Mouse (Mus musculus): ENCODE data around the gene Trhr2. TPM values are rescaled to one million over a fixed set of nuclear protein-coding genes. Genes with fewer than 3 reads are reported as not detected.
A peak's percentile ranks its signal among the peaks of the same experiment; 100 is the strongest.

Gene Trhr2
- not detected in 2 replicates for polyA plus RNA-seq (2015; fragmentation: Nextera tagmentation; extraction: Ambion mirVana)

DNA sequence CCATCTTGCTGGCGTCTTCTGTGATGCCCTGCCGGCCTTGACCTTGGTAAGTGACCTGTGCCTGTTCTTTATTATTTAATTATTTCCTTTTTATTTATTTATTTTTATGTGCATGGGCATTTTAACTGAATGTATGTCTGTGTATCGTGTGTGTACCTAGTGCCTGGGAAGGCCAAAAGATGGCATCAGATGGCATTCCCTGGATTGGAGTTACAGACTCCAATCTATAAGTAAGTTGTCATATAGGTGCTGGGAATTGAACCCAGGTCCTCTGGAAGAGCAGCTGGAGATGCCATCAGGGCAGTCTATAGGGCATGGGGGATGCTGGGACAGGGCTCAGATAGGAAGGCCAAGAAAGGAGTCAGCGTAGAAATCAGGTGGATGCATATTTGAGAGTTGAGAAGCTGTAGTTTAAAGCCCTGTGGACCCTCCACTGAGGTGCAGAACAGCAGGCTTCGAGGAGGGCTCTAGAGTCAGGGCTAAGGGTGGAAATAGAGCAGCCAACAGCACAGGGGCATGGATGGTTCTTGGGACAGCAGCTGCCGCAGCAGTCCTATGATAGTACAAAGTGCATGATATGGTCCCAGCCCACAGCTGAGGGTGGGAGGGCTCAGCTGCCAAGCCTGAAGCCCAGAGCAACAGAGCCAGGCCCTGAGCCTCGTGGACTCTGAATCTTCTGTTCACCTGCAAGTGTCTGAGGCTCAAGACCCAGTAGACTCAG, at the start of gene Trhr2:
Gene Trhr2, minus strand, starts transcription at position 51 of the 721 bp plus-strand sequence.
- peak; percentile 70; the same call in 1 of the 2 replicates for ATAC-seq
- no peak within 1 kb of the TSS for H3K27ac ChIP-seq (ENCODE audit: low read length)
- H3K9me3 ChIP-seq (ENCODE audit: control insufficient read depth, low read length): no peaks in the 10 kb centered on the region
- no peak within 1 kb of the TSS for H3K9ac ChIP-seq (ENCODE audit: low read depth, low read length)
- WGBS: 71% methylated on average over 7 of the region's 7 CpGs
- H3K27me3 ChIP-seq (replicated peaks; ENCODE audit: control insufficient read depth, insufficient read depth, low read length): no peaks in the 10 kb centered on the region
- no peaks in the 10 kb centered on the region for H3K36me3 ChIP-seq (ENCODE audit: control insufficient read depth, insufficient read depth, low read length)
- H3K4me3 ChIP-seq (ENCODE audit: low read length): no peak within 1 kb of the TSS
- H3K4me1 ChIP-seq (ENCODE audit: control insufficient read depth, insufficient read depth, low read length): peaks cover 3% of the 10 kb centered on the region; the same call in 1 of the 2 replicates
- H3K4me2 ChIP-seq (ENCODE audit: low read depth, low read length): no peak within 1 kb of the TSS

- H3K4me1 ChIP-seq (ENCODE audit: control insufficient read depth, insufficient read depth, low read length): 0 out of 2 replicates have a peak, but pooled peaks cover 3% of the 10 kb centered on the region
- no peak overlapping the region for H3K27ac ChIP-seq (ENCODE audit: low read length)
- WGBS: 90% methylated on average over 7 of the region's 7 CpGs
- no peak overlapping the region for H3K9ac ChIP-seq (ENCODE audit: low read depth, low read length)
- ATAC-seq: no peak
- no peaks in the 10 kb centered on the region for H3K27me3 ChIP-seq (replicated peaks; ENCODE audit: control insufficient read depth, insufficient read depth, low read length)
- H3K4me2 ChIP-seq (ENCODE audit: low read depth, low read length): no peak overlapping the region
- H3K4me3 ChIP-seq (ENCODE audit: low read length): no peak overlapping the region
- H3K9me3 ChIP-seq (ENCODE audit: control insufficient read depth, low read length): no peaks in the 10 kb centered on the region
- peaks cover 54% of the 10 kb centered on the region for H3K36me3 ChIP-seq (ENCODE audit: control insufficient read depth, insufficient read depth, low read length)
Measured at GRCm38 (mm10) chr8:122407678-122408077, 47.1 kb upstream of the Trhr2 start.

- Histone ChIP-seq H3K4me3 (ENCODE audit: low read length) (no peak overlapping the region), H3K27me3 (replicated peaks; ENCODE audit: control insufficient read depth, insufficient read depth, low read length) (no peaks in the 10 kb centered on the region), H3K27ac (ENCODE audit: low read length) (no peak overlapping the region), H3K9ac (ENCODE audit: low read depth, low read length) (no peak overlapping the region), H3K36me3 (ENCODE audit: control insufficient read depth, insufficient read depth, low read length) (peaks cover 47% of the 10 kb centered on the region), H3K4me1 (ENCODE audit: control insufficient read depth, insufficient read depth, low read length) (0 out of 2 replicates have a peak, but pooled peaks cover 3% of the 10 kb centered on the region), H3K4me2 (ENCODE audit: low read depth, low read length) (no peak overlapping the region), H3K9me3 (ENCODE audit: control insufficient read depth, low read length) (no peaks in the 10 kb centered on the region)
- 71% methylated on average over 9 of the region's 9 CpGs for WGBS
- ATAC-seq: peak; percentile 90
Measured at GRCm38 (mm10) chr8:122405146-122405805, 44.7 kb upstream of the Trhr2 start.

DNA sequence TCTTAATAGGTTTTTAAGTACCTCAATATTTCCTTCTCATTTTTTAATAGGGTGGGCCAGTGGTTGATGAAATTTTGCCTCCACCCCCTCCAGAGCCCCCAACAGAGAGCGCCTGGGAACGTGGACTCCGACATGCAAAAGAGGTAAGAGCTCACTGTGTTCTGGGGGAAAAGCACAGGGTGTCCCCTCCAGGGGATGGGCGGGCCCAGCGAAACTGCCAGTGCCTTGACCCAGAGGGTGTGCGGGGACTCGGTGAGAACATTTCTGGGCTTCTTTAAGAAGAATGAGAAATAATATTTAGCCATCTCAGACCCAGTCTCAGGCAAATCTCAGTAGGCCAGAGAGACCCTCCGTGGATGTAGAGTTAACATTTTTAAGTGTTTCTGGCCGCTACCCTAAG, 37.6 kb upstream of the Trhr2 start:
- H3K27ac ChIP-seq (ENCODE audit: low read length): no peak overlapping the region
- peaks cover 13% of the 10 kb centered on the region for H3K36me3 ChIP-seq (ENCODE audit: control insufficient read depth, insufficient read depth, low read length)
- WGBS: 92% methylated on average over 9 of the region's 9 CpGs
- no peaks in the 10 kb centered on the region for H3K9me3 ChIP-seq (ENCODE audit: control insufficient read depth, low read length)
- ATAC-seq: no peak
- H3K4me3 ChIP-seq (ENCODE audit: low read length): no peak overlapping the region
- no peak overlapping the region for H3K4me2 ChIP-seq (ENCODE audit: low read depth, low read length)
- H3K4me1 ChIP-seq (ENCODE audit: control insufficient read depth, insufficient read depth, low read length): 0 out of 2 replicates have a peak, but pooled peaks cover 3% of the 10 kb centered on the region
- no peaks in the 10 kb centered on the region for H3K27me3 ChIP-seq (replicated peaks; ENCODE audit: control insufficient read depth, insufficient read depth, low read length)
- no peak overlapping the region for H3K9ac ChIP-seq (ENCODE audit: low read depth, low read length)

GRCm38 (mm10) chr8:122395291-122395690, 34.7 kb upstream of the Trhr2 start:
- peaks cover 5% of the 10 kb centered on the region; the same call in 1 of the 2 replicates for H3K36me3 ChIP-seq (ENCODE audit: control insufficient read depth, insufficient read depth, low read length)
- ATAC-seq: no peak

GRCm38 (mm10) chr8:122393717-122394116, 33.2 kb upstream of the Trhr2 start:
- peaks cover 7% of the 10 kb centered on the region for H3K36me3 ChIP-seq (ENCODE audit: control insufficient read depth, insufficient read depth, low read length)
- H3K4me3 ChIP-seq (ENCODE audit: low read length): no peak overlapping the region
- 0 out of 2 replicates have a peak, but pooled peaks cover 3% of the 10 kb centered on the region for H3K4me1 ChIP-seq (ENCODE audit: control insufficient read depth, insufficient read depth, low read length)
- no peak overlapping the region for H3K9ac ChIP-seq (ENCODE audit: low read depth, low read length)
- H3K27ac ChIP-seq (ENCODE audit: low read length): 0 out of 2 replicates have a peak overlapping the region, but pooled peaks have one; percentile 3
- peak; percentile 85 for ATAC-seq
- no peak overlapping the region for H3K4me2 ChIP-seq (ENCODE audit: low read depth, low read length)
- no peaks in the 10 kb centered on the region for H3K27me3 ChIP-seq (replicated peaks; ENCODE audit: control insufficient read depth, insufficient read depth, low read length)
- H3K9me3 ChIP-seq (ENCODE audit: control insufficient read depth, low read length): no peaks in the 10 kb centered on the region

More at GRCm38 (mm10) chr8:122395291-122395690, 34.7 kb upstream of the Trhr2 start:
- Histone ChIP-seq H3K4me3 (ENCODE audit: low read length) (no peak overlapping the region), H3K9me3 (ENCODE audit: control insufficient read depth, low read length) (no peaks in the 10 kb centered on the region), H3K9ac (ENCODE audit: low read depth, low read length) (no peak overlapping the region), H3K27me3 (replicated peaks; ENCODE audit: control insufficient read depth, insufficient read depth, low read length) (no peaks in the 10 kb centered on the region), H3K4me2 (ENCODE audit: low read depth, low read length) (no peak overlapping the region), H3K27ac (ENCODE audit: low read length) (no peak overlapping the region), H3K4me1 (ENCODE audit: control insufficient read depth, insufficient read depth, low read length) (0 out of 2 replicates have a peak, but pooled peaks cover 3% of the 10 kb centered on the region)
- 87% methylated on average over 6 of the region's 6 CpGs for WGBS

GRCm38 (mm10) chr8:122390758-122391157, 30.2 kb upstream of the Trhr2 start:
- no peaks in the 10 kb centered on the region for H3K27me3 ChIP-seq (replicated peaks; ENCODE audit: control insufficient read depth, insufficient read depth, low read length)
- no peak overlapping the region for H3K9ac ChIP-seq (ENCODE audit: low read depth, low read length)
- H3K36me3 ChIP-seq (ENCODE audit: control insufficient read depth, insufficient read depth, low read length): peaks cover 35% of the 10 kb centered on the region
- ATAC-seq: no peak
- H3K9me3 ChIP-seq (ENCODE audit: control insufficient read depth, low read length): no peaks in the 10 kb centered on the region
- no peak overlapping the region for H3K4me2 ChIP-seq (ENCODE audit: low read depth, low read length)
- no peak overlapping the region for H3K4me3 ChIP-seq (ENCODE audit: low read length)
- no peak overlapping the region for H3K27ac ChIP-seq (ENCODE audit: low read length)
- 0 out of 2 replicates have a peak, but pooled peaks cover 3% of the 10 kb centered on the region for H3K4me1 ChIP-seq (ENCODE audit: control insufficient read depth, insufficient read depth, low read length)
- 77% methylated on average over 3 of the region's 3 CpGs for WGBS

GRCm38 (mm10) chr8:122389357-122389756, 28.8 kb upstream of the Trhr2 start:
- Histone ChIP-seq H3K4me2 (ENCODE audit: low read depth, low read length) (no peak overlapping the region), H3K36me3 (ENCODE audit: control insufficient read depth, insufficient read depth, low read length) (peaks cover 42% of the 10 kb centered on the region), H3K27ac (ENCODE audit: low read length) (no peak overlapping the region), H3K4me1 (ENCODE audit: control insufficient read depth, insufficient read depth, low read length) (0 out of 2 replicates have a peak, but pooled peaks cover 3% of the 10 kb centered on the region), H3K27me3 (replicated peaks; ENCODE audit: control insufficient read depth, insufficient read depth, low read length) (no peaks in the 10 kb centered on the region), H3K4me3 (ENCODE audit: low read length) (no peak overlapping the region), H3K9ac (ENCODE audit: low read depth, low read length) (no peak overlapping the region), H3K9me3 (ENCODE audit: control insufficient read depth, low read length) (no peaks in the 10 kb centered on the region)
- ATAC-seq: no peak
- 80% methylated on average over 3 of the region's 3 CpGs for WGBS

DNA sequence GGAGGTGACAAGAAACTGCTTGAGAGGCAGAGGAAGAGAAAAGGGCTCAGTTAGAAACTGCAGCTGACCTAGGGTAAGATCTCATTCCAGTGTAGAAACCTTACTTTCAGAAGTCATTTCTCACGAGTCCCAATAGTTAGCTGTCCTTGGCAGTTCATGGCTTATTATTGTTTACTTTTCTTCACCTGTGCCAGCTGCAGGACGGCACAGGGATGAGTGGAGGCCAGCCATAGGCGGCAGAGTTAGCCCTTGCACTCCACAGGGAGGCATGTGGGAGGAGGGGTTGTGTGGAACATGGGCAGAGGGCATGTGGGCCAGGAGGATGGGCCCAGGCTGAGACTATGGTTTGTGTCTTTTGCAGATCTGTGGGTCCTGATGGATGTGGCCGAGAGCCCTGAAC, 22.5 kb upstream of the Trhr2 start:
- WGBS: 64% methylated on average over 4 of the region's 4 CpGs
- no peaks in the 10 kb centered on the region for H3K9me3 ChIP-seq (ENCODE audit: control insufficient read depth, low read length)
- H3K4me2 ChIP-seq (ENCODE audit: low read depth, low read length): no peak overlapping the region
- H3K36me3 ChIP-seq (ENCODE audit: control insufficient read depth, insufficient read depth, low read length): peaks cover 37% of the 10 kb centered on the region
- no peak overlapping the region for H3K27ac ChIP-seq (ENCODE audit: low read length)
- H3K9ac ChIP-seq (ENCODE audit: low read depth, low read length): peak overlapping the region; percentile 29; the same call in 1 of the 2 replicates
- no peaks in the 10 kb centered on the region for H3K27me3 ChIP-seq (replicated peaks; ENCODE audit: control insufficient read depth, insufficient read depth, low read length)
- ATAC-seq: no peak
- peaks cover 7% of the 10 kb centered on the region for H3K4me1 ChIP-seq (ENCODE audit: control insufficient read depth, insufficient read depth, low read length)
- H3K4me3 ChIP-seq (ENCODE audit: low read length): no peak overlapping the region
